Mouse (Mus musculus) embryonic facial prominence, embryonic 14.5 days (tissue): ENCODE data around the gene Srpk2. TPM values are rescaled to one million over a fixed set of nuclear protein-coding genes. Genes with fewer than 3 reads are reported as not detected.
A peak's percentile ranks its signal among the peaks of the same experiment; 100 is the strongest.

Experiments
- ATAC-seq: fragments of 200-750 bp; cut with Nextera tagmentation; 2 replicates; pipeline ENCODE4 v1.8.0; 2017; ENCODE audit warnings: low read depth, moderate number of reproducible peaks, moderate TSS enrichment
- DNase-seq: peaks from one replicate; pipeline ENCODE4 v3.0.0-alpha.2; 2015; ENCODE audit warnings: low spot score
- H3K27ac ChIP-seq: fragments of 300-500 bp; sonication (generic); replicated peaks from 2 replicates; pipeline ENCODE4 v1.5.1; 2014; ENCODE audit warnings: low read depth, mild to moderate bottlenecking, low read length, moderate library complexity
- H3K27me3 ChIP-seq: fragments of 300-500 bp; sonication (generic); replicated peaks from 2 replicates; pipeline ENCODE4 v1.6.1; 2014; ENCODE audit warnings: low read length; ENCODE audit not compliant: control insufficient read depth, insufficient read depth
- H3K36me3 ChIP-seq: fragments of 300-500 bp; sonication (generic); 2 replicates; pipeline ENCODE4 v1.6.1; 2014; ENCODE audit warnings: low read length, mixed read lengths; ENCODE audit not compliant: control insufficient read depth, insufficient read depth
- H3K4me1 ChIP-seq: fragments of 300-500 bp; sonication (generic); 2 replicates; pipeline ENCODE4 v1.6.1; 2014; ENCODE audit warnings: antibody characterized with exemption, low read length; ENCODE audit not compliant: control insufficient read depth, insufficient read depth
- H3K4me2 ChIP-seq: fragments of 300-500 bp; sonication (generic); 2 replicates; pipeline ENCODE4 v1.6.1; 2014; ENCODE audit warnings: low read depth, mild to moderate bottlenecking, low read length, moderate library complexity, mixed read lengths
- H3K4me3 ChIP-seq: fragments of 300-500 bp; sonication (generic); 2 replicates; pipeline ENCODE4 v1.5.1; 2014; ENCODE audit warnings: low read depth, mild to moderate bottlenecking, low read length
- H3K9ac ChIP-seq: fragments of 300-500 bp; sonication (generic); 2 replicates; pipeline ENCODE4 v1.6.1; 2014; ENCODE audit warnings: low read depth, mild to moderate bottlenecking, low read length, moderate library complexity, mixed read lengths
- H3K9me3 ChIP-seq: fragments of 300-500 bp; sonication (generic); 2 replicates; pipeline ENCODE4 v1.6.1; 2016; ENCODE audit warnings: low read length; ENCODE audit not compliant: control insufficient read depth
- WGBS: fragments of 180-500 bp; shearing (Covaris S2); extraction: QIAGEN DNeasy Blood & Tissue Kit; methylation state at CpG from one replicate; pipeline ENCODE4 v1.1.7; 2014; 5-methylcytosine and 5-hydroxymethylcytosine counted together
- polyA plus RNA-seq: library from polyadenylated mRNA; unstranded; fragments of >200 nt; fragmentation: Nextera tagmentation; extraction: Ambion mirVana; gene quantifications from 2 replicates; pipeline ENCODE4 v1.2.1, GENCODE M21; 2014

Srpk2 gene
- polyA plus RNA-seq, 1 experiment from 2014 or later, result 51.2 TPM

- peaks cover 68% of the 10 kb centered on the region for H3K36me3 ChIP-seq
- no peak for DNase-seq
These were observed 175.8 kb downstream of the Srpk2 start for GRCm38 (mm10) chr5:23508630-23509029.

DNA sequence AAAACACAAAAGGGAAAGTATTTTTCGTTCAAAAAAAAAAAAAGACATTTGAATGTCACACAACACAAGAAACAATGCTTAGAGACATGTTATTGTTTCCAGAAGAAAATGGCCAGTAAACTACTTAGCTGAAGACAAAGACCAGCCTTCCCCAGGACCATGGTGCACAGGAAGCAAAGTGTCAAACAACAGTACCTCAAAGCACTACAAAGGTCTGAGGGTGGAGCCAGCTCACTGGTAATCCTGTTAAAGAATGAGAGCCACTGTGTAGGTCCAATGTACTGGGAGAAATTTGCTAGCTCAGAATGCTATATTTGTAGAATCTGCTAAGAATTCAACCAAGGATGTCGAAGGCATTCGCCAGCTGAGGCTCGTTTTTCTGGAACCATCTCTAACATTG, 177.2 kb downstream of the Srpk2 start:
- 88% methylated on average over 4 of the region's 4 CpGs for WGBS
- Histone ChIP-seq H3K9ac (no peak overlapping the region), H3K27ac (no peak overlapping the region), H3K9me3 (no peaks in the 10 kb centered on the region), H3K4me2 (no peak overlapping the region), H3K4me1 (no peaks in the 10 kb centered on the region), H3K4me3 (no peak overlapping the region), H3K36me3 (peaks cover 65% of the 10 kb centered on the region), H3K27me3 (no peaks in the 10 kb centered on the region)
- ATAC-seq (no peak), DNase-seq (no peak)

More at GRCm38 (mm10) chr5:23508630-23509029, 175.8 kb downstream of the Srpk2 start:
- WGBS, result 84% methylated on average over 6 of the region's 6 CpGs
- H3K4me1 ChIP-seq, result no peaks in the 10 kb centered on the region
- ATAC-seq, result no peak
- no peaks in the 10 kb centered on the region for H3K9me3 ChIP-seq
- H3K27me3 ChIP-seq, result no peaks in the 10 kb centered on the region
- H3K27ac ChIP-seq, result no peak overlapping the region
- no peak overlapping the region for H3K4me3 ChIP-seq
- H3K9ac ChIP-seq, result no peak overlapping the region
- no peak overlapping the region for H3K4me2 ChIP-seq

DNA sequence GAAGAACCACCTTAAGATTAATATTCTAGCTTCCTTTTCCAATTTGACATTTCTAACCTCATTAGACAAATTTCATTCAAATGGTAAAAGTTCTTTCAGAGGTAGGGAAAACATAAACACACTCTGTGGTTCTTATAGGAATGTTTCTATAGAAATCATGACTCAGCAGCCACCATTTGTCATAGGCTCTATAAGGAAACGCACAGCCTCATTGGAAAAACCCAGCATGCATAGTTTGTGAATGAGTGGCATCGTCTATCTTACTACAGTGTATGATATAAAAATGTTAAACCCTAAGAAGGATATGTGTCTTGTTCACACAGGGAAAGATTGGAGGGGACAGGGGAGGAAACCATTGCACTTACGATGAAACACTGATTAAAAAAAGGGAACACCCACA, 178.8 kb downstream of the Srpk2 start:
- DNase-seq (no peak), ATAC-seq (no peak)
- H3K4me3 ChIP-seq, result no peak overlapping the region
- no peaks in the 10 kb centered on the region for H3K4me1 ChIP-seq
- H3K9ac ChIP-seq, result no peak overlapping the region
- H3K27ac ChIP-seq, result no peak overlapping the region
- no peaks in the 10 kb centered on the region for H3K9me3 ChIP-seq
- H3K4me2 ChIP-seq, result no peak overlapping the region
- 90% methylated on average over 3 of the region's 3 CpGs for WGBS
- peaks cover 80% of the 10 kb centered on the region for H3K36me3 ChIP-seq
- no peaks in the 10 kb centered on the region for H3K27me3 ChIP-seq

DNA sequence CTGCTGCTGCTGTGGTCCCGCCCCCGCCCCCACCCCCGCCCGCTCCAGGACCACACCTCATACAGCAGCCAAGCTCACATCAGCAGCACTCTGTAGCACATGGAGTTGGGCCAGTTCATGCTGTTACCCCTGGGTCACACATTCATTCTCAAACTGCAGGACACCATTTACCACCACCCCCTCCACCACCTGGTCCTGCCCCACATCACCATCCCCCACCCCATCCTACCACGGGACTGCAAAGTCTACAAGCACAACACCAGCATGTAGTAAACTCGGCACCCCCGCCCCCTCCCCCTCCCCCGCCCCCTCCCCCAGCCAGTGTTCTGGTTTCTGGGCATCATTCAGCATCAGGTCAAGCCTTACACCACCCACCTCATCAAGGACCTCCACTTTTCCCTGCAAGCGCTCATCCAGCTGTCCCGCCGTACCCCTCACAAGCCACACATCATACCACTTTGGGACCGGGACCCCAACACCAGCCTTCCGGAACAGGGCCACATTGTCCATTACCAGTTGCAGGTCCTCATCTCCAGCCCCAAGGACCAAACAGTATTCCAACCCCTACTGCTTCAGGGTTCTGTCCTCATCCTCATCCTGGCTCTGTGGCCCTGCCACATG, 182.0 kb downstream of the Srpk2 start:
- H3K36me3 ChIP-seq, result peaks cover 82% of the 10 kb centered on the region
- DNase-seq (no peak), ATAC-seq (peak; percentile 47)
- H3K4me3 ChIP-seq, result no peak overlapping the region
- no peaks in the 10 kb centered on the region for H3K27me3 ChIP-seq
- no peaks in the 10 kb centered on the region for H3K4me1 ChIP-seq
- H3K27ac ChIP-seq, result no peak overlapping the region
- no peak overlapping the region for H3K4me2 ChIP-seq
- WGBS, result 66% methylated on average over 10 of the region's 13 CpGs
- no peaks in the 10 kb centered on the region for H3K9me3 ChIP-seq
- no peak overlapping the region for H3K9ac ChIP-seq

- WGBS, result 64% methylated on average over 13 of the region's 13 CpGs
- DNase-seq (no peak), ATAC-seq (peak; percentile 24; the same call in 1 of the 2 replicates)
- Histone ChIP-seq H3K4me1 (no peaks in the 10 kb centered on the region), H3K27me3 (no peaks in the 10 kb centered on the region), H3K9me3 (no peaks in the 10 kb centered on the region), H3K36me3 (peaks cover 83% of the 10 kb centered on the region), H3K27ac (0 out of 2 replicates have a peak overlapping the region, but pooled peaks have one; percentile 10), H3K4me2 (no peak overlapping the region), H3K9ac (no peak overlapping the region), H3K4me3 (no peak overlapping the region)
These were observed 182.7 kb downstream of the Srpk2 start for GRCm38 (mm10) chr5:23501582-23502316.

- H3K9ac ChIP-seq, result no peak overlapping the region
- H3K4me2 ChIP-seq, result no peak overlapping the region
- peaks cover 85% of the 10 kb centered on the region for H3K36me3 ChIP-seq
- H3K27me3 ChIP-seq, result no peaks in the 10 kb centered on the region
- no peak for DNase-seq
- H3K27ac ChIP-seq, result no peak overlapping the region
- no peaks in the 10 kb centered on the region for H3K9me3 ChIP-seq
- no peak overlapping the region for H3K4me3 ChIP-seq
- 91% methylated on average over 6 of the region's 6 CpGs for WGBS
- ATAC-seq, result no peak
- no peaks in the 10 kb centered on the region for H3K4me1 ChIP-seq
These were observed 183.7 kb downstream of the Srpk2 start for GRCm38 (mm10) chr5:23500715-23501114.

DNA sequence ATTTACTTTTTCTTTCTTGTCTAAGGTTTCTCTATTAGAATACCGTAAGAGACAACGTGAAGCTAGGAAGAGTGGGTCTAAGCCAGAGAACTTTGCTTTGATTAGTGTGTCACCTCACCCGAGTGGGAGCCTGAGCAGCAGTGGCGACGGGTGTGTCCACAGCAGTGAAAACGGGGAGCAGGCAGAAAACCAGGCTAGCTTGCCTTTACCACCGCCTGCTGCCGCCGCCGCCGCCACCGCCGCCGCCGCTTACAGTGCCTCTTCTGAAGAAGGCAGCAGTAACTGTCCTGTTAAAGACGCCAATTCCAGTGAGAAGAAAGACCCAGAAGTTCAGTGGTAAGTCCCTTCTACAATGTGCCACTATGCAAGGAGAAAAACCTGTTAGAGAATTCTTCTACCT, 185.2 kb downstream of the Srpk2 start:
- no peaks in the 10 kb centered on the region for H3K4me1 ChIP-seq
- H3K27ac ChIP-seq, result no peak overlapping the region
- 93% methylated on average over 16 of the region's 16 CpGs for WGBS
- no peak overlapping the region for H3K9ac ChIP-seq
- no peaks in the 10 kb centered on the region for H3K9me3 ChIP-seq
- ATAC-seq (no peak), DNase-seq (no peak)
- peaks cover 83% of the 10 kb centered on the region for H3K36me3 ChIP-seq
- no peaks in the 10 kb centered on the region for H3K27me3 ChIP-seq
- no peak overlapping the region for H3K4me3 ChIP-seq
- no peak overlapping the region for H3K4me2 ChIP-seq

DNA sequence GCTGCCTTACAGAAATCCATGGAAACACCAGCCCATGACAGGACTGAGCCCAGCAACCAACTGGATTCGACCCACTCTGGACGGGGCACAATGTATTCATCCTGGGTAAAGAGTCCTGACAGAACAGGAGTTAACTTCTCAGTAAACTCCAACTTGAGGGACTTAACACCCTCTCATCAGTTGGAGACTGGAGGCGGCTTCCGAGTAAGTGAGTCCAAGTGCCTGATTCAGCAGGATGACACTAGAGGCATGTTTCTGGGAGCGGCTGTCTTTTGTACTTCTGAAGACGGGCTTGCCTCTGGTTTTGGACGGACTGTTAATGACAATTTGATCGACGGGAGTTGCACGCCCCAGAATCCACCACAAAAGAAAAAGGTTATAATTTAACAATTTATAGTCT, 186.5 kb downstream of the Srpk2 start:
- Histone ChIP-seq H3K4me1 (no peaks in the 10 kb centered on the region), H3K4me3 (no peak overlapping the region), H3K27me3 (no peaks in the 10 kb centered on the region), H3K9ac (no peak overlapping the region), H3K9me3 (no peaks in the 10 kb centered on the region), H3K27ac (no peak overlapping the region), H3K36me3 (peaks cover 88% of the 10 kb centered on the region), H3K4me2 (no peak overlapping the region)
- 89% methylated on average over 10 of the region's 10 CpGs for WGBS
- ATAC-seq (no peak), DNase-seq (no peak)

- H3K36me3 ChIP-seq, result peaks cover 88% of the 10 kb centered on the region
- H3K27ac ChIP-seq, result no peak overlapping the region
- WGBS, result 87% methylated on average over 5 of the region's 5 CpGs
- no peak overlapping the region for H3K4me3 ChIP-seq
- ATAC-seq (no peak), DNase-seq (no peak)
- no peak overlapping the region for H3K4me2 ChIP-seq
- H3K4me1 ChIP-seq, result no peaks in the 10 kb centered on the region
- no peak overlapping the region for H3K9ac ChIP-seq
- no peaks in the 10 kb centered on the region for H3K27me3 ChIP-seq
- H3K9me3 ChIP-seq, result no peaks in the 10 kb centered on the region
These were observed 187.5 kb downstream of the Srpk2 start for GRCm38 (mm10) chr5:23496933-23497332.
